Mouse (Mus musculus): ENCODE measurements around the gene Spata16.

- TF ChIP-seq MAFK (IDR thresholded peaks at IDR 0.05; ENCODE audit: insufficient read depth, low read depth, low read length) (no peak), ZNF384 (IDR thresholded peaks at IDR 0.05; ENCODE audit: low read depth, low read length) (no peak), HCFC1 (IDR thresholded peaks at IDR 0.05; ENCODE audit: borderline replicate concordance, insufficient read depth, low read length) (no peak), ZC3H11A (IDR thresholded peaks at IDR 0.05; ENCODE audit: borderline replicate concordance, low read depth, low read length) (no peak)
Measured at GRCm38 (mm10) chr3:26819398-26819797, 182.0 kb downstream of the Spata16 start.
